Mouse (Mus musculus): ENCODE measurements around the gene Sprr2a1. TPM values are rescaled to one million over a fixed set of nuclear protein-coding genes. Genes with fewer than 3 reads are reported as not detected.

Gene Sprr2a1
- total RNA-seq (2023) = not detected

DNA sequence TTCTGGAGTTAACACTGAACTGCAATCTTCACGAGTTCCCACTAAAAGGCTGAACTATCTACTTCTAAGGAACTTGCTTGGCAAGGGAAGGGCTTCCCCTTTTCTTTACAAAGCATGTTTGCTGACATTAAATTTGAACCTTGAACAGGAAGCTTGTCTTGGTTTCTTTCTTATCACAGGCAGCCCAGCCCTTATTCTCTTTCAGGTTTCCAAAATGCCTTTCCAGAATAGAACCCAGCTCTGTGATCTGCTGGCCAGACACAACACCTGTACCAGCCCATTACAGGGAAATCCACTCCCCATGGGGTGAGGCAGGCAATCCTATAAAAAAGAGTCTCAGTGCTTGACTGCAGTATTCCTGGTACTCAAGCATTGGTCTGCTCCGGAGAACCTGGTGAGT is at the start of gene Sprr2a1, which contains the start of gene Sprr2a2:
Sprr2a1 (plus strand) TSS at position 231 of the 400 bp plus-strand sequence.
Sprr2a2 (plus strand) TSS at position 352 of the 400 bp plus-strand sequence.

Other genes with a start within 250 kb of the Sprr2a1 start
- gene Pglyrp3, start 201.2 kb upstream of the Sprr2a1 start, total RNA-seq (2023) = not detected
- not detected for gene Lor, start 132.7 kb upstream of the Sprr2a1 start, total RNA-seq (2023)
- gene Prr9, start 91.9 kb upstream of the Sprr2a1 start, total RNA-seq (2023) = not detected
- gene Lelp1, start 73.1 kb upstream of the Sprr2a1 start, total RNA-seq (2023) = not detected
- gene Sprr2a2, start 121 bp downstream of the Sprr2a1 start, total RNA-seq (2023) = not detected
- gene Sprr2a3, start 69.6 kb downstream of the Sprr2a1 start, total RNA-seq (2023) = not detected
- not detected for gene Sprr2b, start 100.8 kb downstream of the Sprr2a1 start, total RNA-seq (2023)
- gene Sprr2d, start 123.3 kb downstream of the Sprr2a1 start, total RNA-seq (2023) = not detected
- not detected for gene Sprr2e, start 136.3 kb downstream of the Sprr2a1 start, total RNA-seq (2023)
- not detected for gene Sprr2f, start 149.4 kb downstream of the Sprr2a1 start, total RNA-seq (2023)
- not detected for gene Sprr2h, start 169.9 kb downstream of the Sprr2a1 start, total RNA-seq (2023)
- gene Sprr2i, start 192.2 kb downstream of the Sprr2a1 start, total RNA-seq (2023) = not detected
- gene Sprr2j-ps, start 202.3 kb downstream of the Sprr2a1 start, total RNA-seq (2023) = not detected
- gene Gm9774, start 213.6 kb downstream of the Sprr2a1 start, total RNA-seq (2023) = 4.4 TPM
- not detected for gene Sprr2k, start 216.8 kb downstream of the Sprr2a1 start, total RNA-seq (2023)
- not detected for gene Sprr1b, start 223.0 kb downstream of the Sprr2a1 start, total RNA-seq (2023)
- not detected for gene Sprr3, start 242.9 kb downstream of the Sprr2a1 start, total RNA-seq (2023)

Measured in CD4-positive naive resting alpha-beta T cell, adult 57 days (primary cell).